Mouse (Mus musculus) adipocyte (in vitro differentiated cells): ENCODE measurements around the gene Ctse.
A peak's percentile ranks its signal among the peaks of the same experiment; 100 is the strongest.

Experiments
- DNase-seq: peaks from one replicate; pipeline ENCODE4 v3.0.0-alpha.2; 2016; ENCODE audit warnings: low spot score

Ctse gene

DNA sequence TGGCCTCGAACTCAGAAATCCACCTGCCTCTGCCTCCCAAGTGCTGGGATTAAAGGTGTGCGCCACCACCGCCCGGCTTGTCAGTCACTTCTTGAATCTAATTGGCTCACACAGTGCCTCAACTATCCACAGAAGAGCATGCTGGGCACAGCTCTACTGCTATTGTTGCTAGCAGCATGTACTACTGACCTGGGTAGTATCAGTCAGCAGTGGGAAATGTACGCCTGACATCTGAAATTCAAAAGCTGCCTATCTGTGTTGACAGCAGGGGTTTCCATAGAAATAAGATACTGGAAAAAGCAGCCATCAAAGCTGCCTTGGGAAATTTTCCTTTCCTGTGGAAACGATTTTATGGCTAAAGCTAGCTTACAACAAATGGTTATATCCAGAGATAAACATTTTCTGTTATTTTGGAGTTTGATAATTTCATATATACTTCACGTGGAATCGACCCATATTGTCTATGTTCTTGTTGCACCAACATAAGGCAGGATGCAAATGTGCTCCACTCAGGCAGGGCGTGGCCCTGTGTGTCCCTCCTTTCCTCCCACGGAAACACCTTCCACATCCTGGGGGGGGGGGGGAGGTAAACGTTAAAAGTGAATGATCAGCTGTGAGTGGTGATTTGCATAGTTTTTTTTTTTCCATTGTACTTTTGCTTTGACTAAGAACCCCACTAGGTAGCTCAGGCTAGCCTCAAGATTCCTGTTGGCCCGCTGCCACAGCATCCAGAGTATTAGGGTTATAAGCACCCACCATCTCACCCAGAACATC is 14.8 kb downstream of the Ctse start:
- no peak for DNase-seq

DNA sequence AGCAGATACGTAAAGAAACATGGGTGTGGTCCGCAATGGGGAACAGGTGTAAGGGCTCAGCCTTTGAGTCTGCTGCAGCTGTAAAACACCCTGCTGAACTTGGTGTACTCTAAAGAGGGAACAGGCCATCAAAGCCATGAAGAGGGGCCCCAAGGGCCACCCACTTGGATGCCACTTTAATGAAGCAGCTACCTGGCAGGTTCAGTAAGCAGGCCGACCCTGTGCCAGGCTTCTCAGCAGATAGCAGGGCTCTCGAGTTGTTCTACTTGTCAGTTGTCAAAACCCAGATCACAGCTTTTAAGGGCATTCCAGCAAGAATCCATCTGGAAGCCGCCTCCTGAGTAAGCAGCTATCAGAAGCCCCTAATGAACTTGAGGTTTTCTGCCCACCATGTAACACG is 17.5 kb downstream of the Ctse start:
- no peak for DNase-seq

DNA sequence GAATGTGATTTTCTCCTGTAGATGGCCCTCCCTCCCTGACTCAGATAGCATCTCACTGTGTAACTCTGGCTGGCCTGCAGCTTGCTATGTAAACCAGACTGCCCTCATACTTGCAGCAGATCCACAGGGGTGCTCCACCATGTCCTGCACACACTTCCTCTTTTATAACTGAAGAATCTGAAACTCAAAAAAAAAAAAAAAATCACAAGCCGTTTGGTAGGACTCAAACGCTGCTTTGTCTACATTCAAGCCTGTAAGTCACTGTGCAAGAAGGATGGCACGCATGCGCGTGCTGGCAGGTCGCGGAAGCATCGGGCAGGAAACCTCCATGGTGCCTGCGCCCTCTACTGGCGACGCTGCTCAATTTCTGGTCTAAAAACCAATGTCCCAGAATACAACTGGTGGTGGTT is 19.8 kb downstream of the Ctse start:
- DNase-seq = peak; percentile 94

DNA sequence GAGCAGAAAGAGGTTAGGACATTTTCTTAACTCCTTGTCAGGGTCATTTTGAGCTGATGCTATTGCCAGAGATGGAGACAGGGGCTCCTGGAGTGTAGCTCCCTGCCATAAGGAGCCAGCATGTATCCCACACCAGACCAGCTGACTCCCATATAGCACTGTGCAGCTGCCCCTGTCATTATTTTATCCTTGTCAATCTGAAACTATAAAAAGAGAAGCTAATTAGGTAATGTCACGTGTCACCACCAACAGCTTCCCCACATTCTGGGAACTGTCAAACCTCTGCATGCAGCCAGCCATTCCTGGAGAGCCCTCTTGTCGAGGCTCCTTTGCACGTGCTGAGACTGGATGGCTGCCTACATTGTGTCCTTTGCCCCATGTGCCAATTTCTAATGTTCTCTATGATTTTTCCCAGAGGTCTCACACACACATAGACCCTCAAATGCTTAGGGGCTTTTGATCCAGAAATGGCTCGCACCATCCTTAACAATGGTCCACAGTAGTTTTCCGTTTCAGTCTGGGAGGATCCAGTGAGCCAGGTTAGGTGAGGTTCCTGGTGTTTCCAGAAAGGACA is 21.5 kb downstream of the Ctse start:
- no peak for DNase-seq

DNA sequence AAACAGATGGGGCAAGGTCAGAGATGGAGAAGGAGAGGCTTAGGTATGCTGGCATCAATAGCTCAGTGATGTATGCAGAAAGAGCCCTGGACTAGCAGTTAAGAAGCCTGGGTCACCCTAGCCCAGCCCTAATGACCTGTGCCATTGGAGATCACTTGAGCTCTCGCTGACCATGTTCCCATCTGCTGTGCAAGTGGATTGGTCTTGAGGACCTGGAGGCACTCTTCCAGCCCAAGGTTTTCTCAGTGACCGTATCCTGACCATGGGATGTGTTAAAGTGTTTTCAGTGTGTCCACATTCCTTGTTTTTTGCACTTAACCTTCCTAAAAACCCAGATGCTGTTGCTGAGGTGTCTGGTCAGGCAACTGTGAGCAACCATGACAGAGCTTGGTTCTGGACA is 22.2 kb downstream of the Ctse start:
- DNase-seq = no peak

DNA sequence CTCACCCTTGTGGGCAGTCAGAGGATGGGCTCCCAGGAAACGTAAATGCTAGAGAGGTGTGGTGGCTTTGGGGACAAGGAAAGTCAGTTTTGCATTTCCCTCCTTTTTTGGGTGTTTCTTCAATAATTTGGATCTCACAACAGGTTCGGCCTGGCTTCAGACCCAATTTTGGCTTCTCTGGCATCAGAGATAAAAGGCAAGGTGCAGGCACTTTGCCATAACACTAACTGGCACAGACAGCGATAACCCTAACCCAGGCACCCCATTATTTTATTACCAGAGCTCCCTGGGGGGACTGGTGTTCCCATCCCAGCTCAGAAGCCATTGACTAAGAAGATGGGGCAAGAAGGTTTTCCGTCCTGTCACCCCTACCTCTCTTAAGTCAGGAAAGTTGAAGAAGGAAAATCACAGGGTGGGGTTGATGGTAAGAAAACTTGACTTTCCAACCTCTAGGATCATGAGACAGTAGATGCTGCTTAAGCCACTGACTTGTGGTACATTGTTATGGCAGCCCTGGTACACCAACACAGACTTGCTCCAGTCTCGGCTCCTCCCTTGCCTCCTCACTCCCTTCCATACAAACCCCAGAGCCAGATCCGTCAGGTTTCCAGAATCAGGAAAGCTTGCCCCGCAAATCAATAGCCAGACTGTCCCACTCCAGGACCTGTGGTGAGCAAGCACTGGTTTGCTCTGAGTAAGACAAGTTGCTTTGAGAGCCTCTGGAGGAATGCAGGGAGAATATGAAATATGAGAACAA is 22.8 kb downstream of the Ctse start:
- DNase-seq = no peak

DNA sequence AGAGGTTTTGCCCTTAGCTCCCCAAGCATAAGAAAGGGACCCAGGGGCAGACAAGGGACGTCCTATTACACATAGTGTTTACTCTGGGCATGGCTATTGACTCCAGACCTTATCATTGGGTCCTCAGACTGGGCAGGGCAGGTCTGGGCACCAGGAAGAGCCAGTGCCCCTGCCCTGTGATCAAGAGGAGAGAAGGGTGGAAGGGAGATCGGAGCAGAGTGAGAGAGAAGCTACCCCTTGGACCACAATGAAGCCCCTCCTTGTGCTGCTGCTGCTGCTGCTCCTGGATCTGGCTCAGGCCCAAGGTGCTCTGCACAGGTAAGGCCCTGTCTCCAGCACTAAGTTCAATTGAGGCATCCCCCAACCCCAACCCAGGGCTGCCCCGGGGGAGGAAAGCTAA is 23.6 kb downstream of the Ctse start:
- DNase-seq = no peak

DNA sequence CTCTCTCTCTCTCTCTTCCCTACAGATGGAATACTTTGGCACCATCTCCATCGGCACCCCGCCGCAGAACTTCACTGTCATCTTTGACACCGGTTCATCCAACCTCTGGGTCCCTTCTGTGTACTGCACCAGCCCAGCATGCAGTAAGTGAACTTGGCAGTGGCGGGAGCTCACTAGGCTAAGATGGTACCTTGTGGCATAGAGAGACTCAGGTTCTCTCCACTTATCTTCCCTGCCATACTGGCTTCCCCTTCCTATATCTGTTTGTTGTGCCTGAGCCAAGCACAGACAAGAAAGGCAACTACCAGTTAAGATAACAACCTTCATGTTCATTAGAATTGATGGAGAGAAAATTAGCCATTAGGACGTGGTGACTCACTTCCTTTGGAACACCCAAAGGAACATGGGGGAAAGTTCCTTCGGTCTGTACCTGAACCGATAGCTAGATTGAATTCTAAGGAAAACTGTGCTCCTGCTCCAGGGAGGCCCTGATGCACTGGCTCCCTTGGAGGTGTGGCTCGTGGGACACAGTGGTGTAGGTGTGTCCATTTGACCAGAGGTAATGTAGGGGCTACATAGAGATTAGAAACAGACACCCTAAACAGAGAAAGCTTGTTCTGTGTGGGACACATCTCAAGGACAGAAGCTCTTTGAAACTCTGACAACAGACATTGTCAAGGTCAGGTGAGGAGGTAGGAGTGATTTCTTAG is 25.3 kb downstream of the Ctse start:
- no peak for DNase-seq

DNA sequence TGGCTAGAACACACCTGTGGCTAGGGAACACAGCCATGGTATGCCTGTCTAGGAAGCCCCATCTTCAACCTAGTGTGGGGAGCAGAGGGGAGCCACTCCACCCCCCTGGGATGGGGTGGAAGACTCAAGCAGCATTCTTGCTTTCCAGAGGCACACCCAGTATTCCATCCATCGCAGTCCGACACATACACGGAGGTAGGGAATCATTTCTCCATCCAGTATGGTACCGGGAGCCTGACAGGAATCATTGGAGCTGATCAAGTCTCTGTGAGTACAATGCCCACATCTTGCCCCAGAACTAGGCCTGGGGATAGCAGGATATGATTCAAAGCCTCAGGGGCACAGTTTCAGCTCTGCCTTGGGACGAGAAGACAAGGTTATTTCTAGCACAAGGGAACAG is 26.0 kb downstream of the Ctse start:
- no peak for DNase-seq

DNA sequence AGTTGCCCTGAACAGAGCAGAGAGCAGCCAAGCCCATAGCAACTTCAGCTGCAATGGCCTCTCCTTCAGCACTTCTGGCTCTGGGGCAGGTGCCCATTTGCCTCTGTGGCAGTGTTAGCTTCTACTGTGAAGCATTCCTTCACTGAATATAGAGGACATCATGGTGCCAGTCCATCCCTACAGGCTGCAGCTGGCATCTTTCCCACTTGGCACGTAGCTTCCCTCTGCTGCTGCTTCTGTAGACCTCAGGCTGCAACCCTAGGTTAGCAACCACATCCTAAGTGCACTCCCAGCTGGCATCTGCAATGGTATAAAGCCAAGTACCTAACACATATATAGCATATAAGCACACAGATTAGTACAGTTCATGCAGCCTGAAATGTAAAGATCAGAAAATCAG is 27.8 kb downstream of the Ctse start:
- peak; percentile 8 for DNase-seq

DNA sequence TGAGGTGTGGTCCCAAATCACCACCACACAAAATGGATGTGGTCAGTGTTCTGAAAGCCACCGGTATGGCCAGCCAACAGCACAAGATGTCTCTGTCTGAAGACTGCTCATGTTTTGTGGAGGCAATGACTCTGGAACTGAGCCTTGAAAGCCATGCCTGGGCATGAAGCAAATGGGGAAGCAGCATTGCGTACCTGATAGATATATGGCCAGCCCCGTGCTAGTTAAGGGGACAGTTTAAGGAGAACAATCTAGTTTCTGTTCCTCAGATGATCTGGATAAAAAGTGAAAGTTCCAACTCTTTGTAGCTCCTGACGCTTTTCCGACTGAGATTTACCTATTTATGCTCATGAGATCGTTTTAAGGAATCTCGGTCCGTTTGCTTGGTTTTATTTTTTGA is 33.0 kb downstream of the Ctse start:
- no peak for DNase-seq

DNA sequence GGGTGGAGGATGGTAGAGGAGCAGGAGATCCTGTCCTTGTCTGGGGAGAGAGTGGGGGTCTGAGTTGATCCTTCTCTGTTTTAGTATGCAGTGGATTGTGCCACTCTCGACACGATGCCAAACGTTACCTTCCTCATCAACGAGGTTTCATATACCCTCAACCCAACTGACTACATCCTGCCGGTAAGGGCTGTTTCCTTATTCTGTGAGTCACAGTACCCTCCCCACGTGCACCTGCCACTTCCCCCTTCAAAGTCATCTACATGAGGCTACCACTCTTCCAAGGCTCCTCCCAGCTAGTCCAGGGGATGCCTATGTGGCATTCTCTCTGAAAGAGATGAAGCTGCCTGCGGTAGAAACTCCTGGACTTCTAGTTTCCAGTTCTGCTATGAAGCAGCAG is 34.3 kb downstream of the Ctse start:
- DNase-seq = no peak

DNA sequence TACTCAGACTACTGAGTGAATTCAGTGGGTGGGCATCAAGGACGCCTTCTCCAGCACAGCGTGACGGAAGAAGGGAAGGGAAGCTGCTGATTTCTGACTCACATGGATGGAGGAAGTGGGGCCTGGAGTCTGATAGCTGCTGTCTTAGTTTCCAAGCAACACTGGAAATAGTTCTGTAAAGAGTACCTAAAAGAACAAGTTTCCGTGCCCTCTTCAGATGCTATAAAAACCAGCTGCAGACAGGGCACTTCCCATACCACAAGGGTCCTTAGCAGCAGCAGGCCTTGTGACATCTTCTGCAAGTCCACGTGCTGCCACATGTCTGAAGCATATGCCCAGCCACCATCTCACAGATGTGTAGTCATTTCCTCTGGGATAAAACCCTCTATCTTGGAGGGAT is 41.5 kb downstream of the Ctse start:
- no peak for DNase-seq

DNA sequence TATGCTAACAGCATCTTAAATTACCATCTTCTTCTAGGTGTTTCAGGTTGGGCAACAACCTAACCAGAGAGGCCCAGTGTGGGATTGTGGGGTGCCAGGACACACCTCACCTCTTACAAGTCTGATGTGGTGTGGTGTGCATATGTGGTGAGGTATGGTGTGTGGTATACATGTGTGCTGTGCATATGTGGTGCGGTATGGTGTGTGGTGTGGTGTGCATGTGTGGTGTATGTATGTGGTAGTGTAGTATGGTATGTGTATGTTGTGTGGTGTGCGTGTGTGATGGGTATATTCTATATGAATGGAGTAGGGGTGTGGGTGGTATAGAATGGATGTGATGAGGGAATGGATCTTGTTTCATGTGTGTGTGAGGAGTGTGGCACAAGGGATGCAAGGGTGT is 49.6 kb downstream of the Ctse start:
- no peak for DNase-seq

DNA sequence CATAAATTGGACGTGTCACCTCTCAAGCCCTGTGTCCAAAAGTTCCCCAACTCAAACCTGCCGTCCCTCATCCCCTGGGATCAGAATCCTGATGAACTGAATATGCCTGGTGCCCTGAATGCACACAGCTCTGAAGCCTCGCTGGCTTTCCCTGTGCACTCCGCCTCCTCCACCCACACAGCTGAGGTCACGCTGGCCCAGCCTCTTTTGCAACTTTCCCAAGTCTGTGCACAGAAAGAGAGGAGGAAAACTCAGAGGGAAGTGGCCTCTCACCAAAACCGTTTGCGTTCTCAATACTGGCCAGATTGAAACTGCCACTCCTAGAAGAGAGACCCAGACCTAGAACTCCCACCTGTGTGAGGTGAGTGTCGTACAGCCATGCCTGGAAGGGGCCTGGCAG is 50.4 kb downstream of the Ctse start, which contains the start of gene Rab7b:
Gene Rab7b (plus strand): TSS at position 221 of the 400 bp plus-strand sequence.
- peak; percentile 81 for DNase-seq

DNA sequence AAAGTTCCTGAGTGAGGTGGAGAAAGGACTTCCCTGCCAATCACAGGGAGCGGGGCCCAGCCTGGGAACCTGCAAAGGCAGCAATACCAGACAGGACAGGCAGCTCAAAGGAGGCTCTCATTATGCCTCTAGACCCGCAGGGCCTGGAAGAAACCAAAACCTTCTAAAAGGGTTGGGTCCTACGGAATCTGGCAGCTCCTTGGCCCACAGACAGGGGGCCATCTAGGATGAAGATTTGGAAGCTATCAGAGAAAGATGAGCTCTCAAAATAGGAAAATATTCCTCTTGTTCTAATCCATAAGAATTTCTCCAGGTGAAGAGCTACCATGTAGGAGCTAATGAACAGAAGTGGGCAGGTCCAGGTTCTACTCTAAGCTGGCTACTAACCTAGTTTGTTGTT is 50.9 kb downstream of the Ctse start:
- DNase-seq = no peak

DNA sequence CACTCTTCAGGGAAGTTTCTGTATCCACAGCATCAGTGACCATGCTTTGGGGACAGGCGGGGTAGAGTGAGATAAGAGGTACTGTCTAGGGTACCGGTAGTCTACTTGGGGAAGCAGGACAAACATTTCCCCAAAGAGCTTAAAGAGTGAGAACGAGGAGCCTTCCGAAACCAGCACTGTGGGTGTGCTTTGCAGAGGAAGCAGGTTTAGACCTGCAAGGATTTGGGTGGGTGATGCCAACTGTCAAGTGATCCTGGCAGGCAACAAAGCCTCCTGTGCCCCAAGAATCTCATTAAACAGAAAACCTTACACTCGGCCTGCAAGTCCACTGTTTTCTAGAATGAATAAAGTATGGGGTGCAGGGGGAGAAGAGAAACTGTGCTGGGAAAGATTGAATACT is 51.8 kb downstream of the Ctse start:
- no peak for DNase-seq

DNA sequence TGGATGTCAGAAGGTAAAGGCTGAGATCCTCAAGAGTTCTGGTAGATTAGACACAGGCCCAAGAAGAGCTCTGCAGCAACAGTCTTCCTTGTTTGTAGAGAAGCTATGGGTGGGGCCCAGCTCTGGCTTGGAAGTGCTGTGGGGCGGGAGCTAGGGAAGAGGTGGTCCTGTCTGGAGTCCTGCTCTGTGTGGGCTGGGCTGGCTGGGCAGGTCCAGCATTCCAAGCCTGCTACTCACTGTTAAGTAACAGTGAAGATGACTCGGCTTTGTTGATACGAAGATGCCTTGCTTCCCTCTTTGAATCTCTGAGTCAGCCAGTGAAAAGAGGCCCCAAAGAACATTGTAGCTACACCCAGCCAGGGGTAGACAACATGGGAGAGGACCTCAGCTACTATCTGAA is 52.3 kb downstream of the Ctse start:
- DNase-seq = peak; percentile 7

DNA sequence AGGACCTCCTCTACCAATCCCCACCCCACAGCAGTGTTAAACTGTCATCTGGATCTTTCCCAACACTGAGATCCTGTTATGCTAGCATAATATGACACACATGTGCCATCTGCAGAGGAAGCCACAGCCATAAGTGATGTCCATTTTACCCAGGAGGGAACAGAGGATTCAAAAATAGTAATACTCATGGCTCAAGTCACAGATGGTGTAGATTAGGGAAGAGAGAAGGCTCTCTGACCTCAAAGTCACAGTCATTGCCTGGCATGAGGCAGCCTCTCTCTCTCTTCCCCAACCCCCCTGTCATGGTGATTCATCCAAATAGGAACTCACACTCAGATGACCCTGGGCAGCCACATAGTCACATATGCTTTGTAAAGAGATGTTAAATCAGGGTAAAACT is 53.2 kb downstream of the Ctse start:
- DNase-seq = peak; percentile 69

DNA sequence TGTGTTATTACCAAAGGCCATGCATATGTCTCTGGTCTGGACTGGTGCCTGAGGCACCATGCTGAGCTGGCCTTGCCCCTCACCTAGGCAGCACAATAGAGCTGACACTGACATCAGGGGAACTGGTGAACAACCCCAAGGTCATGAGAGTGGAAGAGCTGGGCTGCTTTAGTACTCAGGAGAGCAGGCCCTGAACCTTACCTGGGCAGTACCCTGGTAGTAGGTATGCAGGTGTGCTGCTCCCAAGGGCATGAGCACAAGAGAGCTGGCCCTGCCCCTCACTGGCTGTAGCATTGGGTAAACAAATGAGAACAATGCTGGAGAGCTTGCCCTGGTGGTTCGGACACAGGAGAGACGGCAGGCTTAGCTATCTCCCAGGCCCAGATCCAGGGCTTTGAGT is 57.2 kb downstream of the Ctse start:
- no peak for DNase-seq

DNA sequence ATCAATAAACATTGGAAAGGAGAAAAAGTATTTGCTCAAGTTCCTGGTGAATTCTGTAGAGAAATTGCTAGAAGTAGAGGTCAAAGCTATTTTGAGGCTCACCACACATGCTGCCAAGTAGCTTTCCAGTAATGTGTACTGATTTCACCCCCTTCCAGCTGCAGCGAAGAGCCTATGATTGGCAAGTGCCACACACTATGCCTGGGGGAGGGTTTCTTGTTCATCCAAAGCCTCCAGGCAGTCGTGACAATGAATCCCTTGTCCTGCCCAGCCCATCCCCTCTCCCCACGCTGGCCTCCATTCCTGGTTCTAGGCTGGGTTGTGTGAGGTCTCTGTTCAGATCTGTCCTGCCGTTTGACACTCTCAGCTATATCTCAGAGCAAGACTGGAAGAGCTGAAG is 58.2 kb downstream of the Ctse start:
- peak; percentile 70 for DNase-seq

DNA sequence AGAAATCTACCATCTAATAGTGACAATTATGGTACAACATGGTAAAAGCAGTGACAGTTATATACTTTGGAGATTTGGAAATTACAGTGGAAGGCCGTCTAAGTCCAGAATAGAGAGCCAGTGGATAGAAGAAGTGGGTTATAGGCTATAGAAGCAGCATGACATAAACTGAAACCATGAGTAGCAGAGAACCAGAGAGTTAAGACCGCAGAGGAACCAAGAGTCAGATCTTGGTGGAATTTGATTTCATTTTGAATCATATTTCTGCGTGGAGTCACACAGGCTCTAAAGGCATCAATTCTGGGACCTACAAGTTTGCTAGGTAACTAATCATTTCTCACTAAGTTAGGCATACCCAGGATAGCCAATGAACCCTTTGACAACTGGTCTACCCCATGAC is 60.7 kb downstream of the Ctse start:
- DNase-seq = no peak

DNA sequence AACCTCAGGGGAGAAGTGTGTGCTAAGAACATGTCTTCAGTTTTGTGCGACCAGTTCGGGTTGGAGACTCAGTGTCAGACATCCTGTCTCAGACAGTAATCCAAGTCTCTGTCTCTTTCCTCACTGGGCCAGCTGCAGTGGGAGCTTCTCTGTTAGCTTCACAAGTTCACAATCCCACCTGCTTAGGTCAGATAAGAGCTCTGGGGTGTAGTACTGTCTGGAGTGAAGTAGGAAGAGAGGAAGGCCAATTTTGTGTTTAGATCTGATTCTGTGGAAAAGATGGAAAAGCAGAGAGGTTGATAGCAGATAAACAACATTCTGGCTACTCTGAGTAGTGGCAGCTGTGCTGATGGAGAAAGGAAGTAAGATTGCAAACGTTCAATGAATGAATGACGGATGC is 61.5 kb downstream of the Ctse start:
- DNase-seq = no peak
